Mouse (Mus musculus) megakaryocyte, embryonic 14.5 days (primary cell): ENCODE measurements at regions not wholly inside any gene's neighbourhood (a gene's known extent, or its start where the extent isn't known, plus 50 kb on each side); places are given as distances from the start of the nearest gene placed in this dataset.

Experiments
- FLI1 ChIP-seq: IDR thresholded peaks from 2 replicates; pipeline ENCODE4 v1.6.1; 2012; ENCODE audit warnings: low read length, inconsistent platforms, mixed read lengths
- GATA1 ChIP-seq: IDR thresholded peaks from 3 replicates; pipeline ENCODE4 v1.6.1; 2012; ENCODE audit warnings: mixed read lengths, low read length, inconsistent platforms, borderline replicate concordance

DNA sequence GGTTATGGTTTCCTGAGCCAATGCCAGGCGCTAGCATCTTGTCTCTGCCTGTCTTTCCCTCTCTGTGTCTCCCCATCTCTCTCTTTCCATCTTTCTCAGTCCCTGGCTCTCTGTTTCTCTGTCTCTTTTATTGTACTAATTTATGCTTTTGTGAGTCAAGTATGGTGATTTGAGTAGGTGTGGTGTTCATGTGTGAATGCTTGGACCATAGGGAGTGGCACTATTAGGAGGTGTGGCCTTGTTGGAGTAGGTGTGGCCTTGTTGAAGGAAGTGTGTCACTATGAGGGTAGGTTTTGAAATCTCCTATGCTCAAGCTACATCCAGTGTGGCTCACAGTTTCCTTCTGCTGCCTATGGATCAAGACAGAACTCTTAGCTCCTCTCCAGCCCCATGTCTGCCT is 171.3 kb downstream of the Uaca start:
- TF ChIP-seq GATA1 (no peak), FLI1 (no peak)
